In genomic region chr4:150080330-150080967, GRCm38 (mm10) we compare ENCODE assay signal across 17 mouse cellular contexts. TPM values are rescaled to one million over a fixed set of nuclear protein-coding genes. Genes with fewer than 3 reads are reported as not detected.
DNase-seq lines count a peak whose midpoint lies in the region; TF ChIP-seq lines count a peak whose summit lies in the region.
"Had no signal": no experiment of that assay in that cellular context is flagged by ENCODE, and none has a peak within 500 bp of the region (broad histone marks: within the 10 kb centered on the region; RNA-seq: fewer than 3 reads in every experiment).

No protein-coding gene starts in this region.

- no peak overlapping the region for H3K27ac ChIP-seq in kidney, adult 2 months (ENCODE audit: insufficient read depth, low read depth, low read length)
- H3K27ac ChIP-seq: hindbrain, embryonic 12.5 days; limb, embryonic 10.5 days; liver, embryonic 13.5 days; midbrain, embryonic 15.5 days had no signal

- TF ChIP-seq POLR2A in kidney, adult 2 months (IDR thresholded peaks at IDR 0.05; ENCODE audit: low read depth, low read length) = no peak

- H3K4me3 ChIP-seq in kidney, adult 2 months (ENCODE audit: insufficient read depth, low read depth, low read length) = no peak overlapping the region
- H3K4me3 ChIP-seq: erythroblast, embryonic 14.5 days; hindbrain, embryonic 12.5 days; limb, embryonic 10.5 days; liver, embryonic 13.5 days; midbrain, embryonic 15.5 days had no signal

- H3K4me1 ChIP-seq in kidney, adult 2 months (ENCODE audit: control insufficient read depth, insufficient read depth, low read length) = no peaks in the 10 kb centered on the region
- H3K4me1 ChIP-seq: hindbrain, embryonic 12.5 days; midbrain, embryonic 15.5 days had no signal

- H3K36me3 ChIP-seq in kidney, adult 2 months (ENCODE audit: control insufficient read depth, insufficient read depth, low read length) = no peaks in the 10 kb centered on the region
- H3K36me3 ChIP-seq: G1E; hindbrain, embryonic 12.5 days; limb, embryonic 10.5 days; liver, embryonic 13.5 days; midbrain, embryonic 15.5 days had no signal

- TF ChIP-seq CTCF in kidney, adult 2 months (conservative IDR thresholded peaks at IDR 0.05; ENCODE audit: insufficient read depth, insufficient read length, low read depth, low read length) = no peak

- H3K27me3 ChIP-seq in kidney, adult 2 months (replicated peaks; ENCODE audit: control insufficient read depth, insufficient read depth, low read length) = no peaks in the 10 kb centered on the region
- H3K27me3 ChIP-seq: hindbrain, embryonic 12.5 days; liver, embryonic 13.5 days; midbrain, embryonic 15.5 days had no signal

- 74% methylated on average over 11 of the region's 11 CpGs for WGBS in kidney, adult 2 months

- peak; percentile 29 for DNase-seq in kidney, adult 2 months
- DNase-seq in kidney, adult 11 months = no peak
- DNase-seq in A20 (ENCODE audit: low read depth, low spot score) (peak; percentile 40), adipocyte (ENCODE audit: low spot score) (peak; percentile 20)
- DNase-seq in lung, postnatal 14 days = peak; percentile 46
- no peak for DNase-seq in cerebellum, adult 8-10 months
- DNase-seq in urinary bladder, postnatal 25 days (ENCODE audit: low spot score) = no peak
- DNase-seq: cerebellum, postnatal 14 days; layer of hippocampus, postnatal 36 days; liver, embryonic 13.5 days; retina, postnatal 1 day; thymus, adult 18-20 months had no signal

RNA-seq across cellular contexts. Expression of gene Gpr157, which starts 6.7 kb away (rescaled TPM):
- polyA plus RNA-seq in kidney, adult 2 months (2012; rRNA removed) = 0.76 and 1.2 TPM in 2 replicates

RNA-seq across cellular contexts. Expression of gene Slc2a5, which starts 38.6 kb away (rescaled TPM):
- polyA plus RNA-seq in kidney, adult 2 months (2012; rRNA removed) = 181 and 266 TPM in 2 replicates
- polyA plus RNA-seq: erythroblast, embryonic 14.5 days; G1E had no signal

Comparison
In these comparisons a context has a peak if more than half of its experiments do, and no peak if none do; other contexts are left out.
1. DNase-seq: peak in kidney, adult 2 months (single experiment), A20 (single experiment), adipocyte (single experiment) and lung, postnatal 14 days (single experiment); none in kidney, adult 11 months (single experiment), cerebellum, adult 8-10 months (single experiment) and urinary bladder, postnatal 25 days (single experiment).